Mouse (Mus musculus) mature B cell (primary cell): ENCODE results near the gene Cacna1f.

Experiments used
- in situ Hi-C: fragments of 300-500 bp; cut with MboI; formaldehyde crosslinking; loops from 2 replicates; pipeline ENCODE4 v1.14.3; 2019

Cacna1f gene

GRCm38 (mm10) chrX:7674284-7675000, 67.6 kb downstream of the Cacna1f start:
- in situ Hi-C loops = no loop called here

- in situ Hi-C loops = loop anchor here (25.0 kb wide), 1 partner anchor 238 kb away; no protein-coding TSS in a partner anchor
Measured at GRCm38 (mm10) chrX:7675001-7675380, 68.1 kb downstream of the Cacna1f start.

GRCm38 (mm10) chrX:7678986-7679385, 72.1 kb downstream of the Cacna1f start:
- in situ Hi-C loops = loop anchor here (25.0 kb wide), 1 partner anchor 242 kb away; no protein-coding TSS in a partner anchor

GRCm38 (mm10) chrX:7679405-7680056, 72.6 kb downstream of the Cacna1f start:
- in situ Hi-C loops = loop anchor here (25.0 kb wide), 1 partner anchor 242 kb away; no protein-coding TSS in a partner anchor

- in situ Hi-C loops = loop anchor here (25.0 kb wide), 1 partner anchor 243 kb away; no protein-coding TSS in a partner anchor
Measured at GRCm38 (mm10) chrX:7680057-7680412, 73.2 kb downstream of the Cacna1f start.

- in situ Hi-C loops = loop anchor here (25.0 kb wide), 1 partner anchor 244 kb away; no protein-coding TSS in a partner anchor
Measured at GRCm38 (mm10) chrX:7680864-7681263, 74.0 kb downstream of the Cacna1f start, which contains the start of gene Magix. Magix (minus strand) TSS chrX:7681251.
